Mouse (Mus musculus): ENCODE measurements around the gene Mthfs. TPM values are rescaled to one million over a fixed set of nuclear protein-coding genes. Genes with fewer than 3 reads are reported as not detected.
"Not testable (repeated sequence)": the region's sequence is repeated elsewhere in the genome, so short reads cannot be mapped to it uniquely, and the experiment has no call there.

Gene Mthfs
- 22.3 and 25.7 TPM in 2 replicates for polyA plus RNA-seq (2014; fragmentation: Nextera tagmentation; extraction: Ambion mirVana)

DNA sequence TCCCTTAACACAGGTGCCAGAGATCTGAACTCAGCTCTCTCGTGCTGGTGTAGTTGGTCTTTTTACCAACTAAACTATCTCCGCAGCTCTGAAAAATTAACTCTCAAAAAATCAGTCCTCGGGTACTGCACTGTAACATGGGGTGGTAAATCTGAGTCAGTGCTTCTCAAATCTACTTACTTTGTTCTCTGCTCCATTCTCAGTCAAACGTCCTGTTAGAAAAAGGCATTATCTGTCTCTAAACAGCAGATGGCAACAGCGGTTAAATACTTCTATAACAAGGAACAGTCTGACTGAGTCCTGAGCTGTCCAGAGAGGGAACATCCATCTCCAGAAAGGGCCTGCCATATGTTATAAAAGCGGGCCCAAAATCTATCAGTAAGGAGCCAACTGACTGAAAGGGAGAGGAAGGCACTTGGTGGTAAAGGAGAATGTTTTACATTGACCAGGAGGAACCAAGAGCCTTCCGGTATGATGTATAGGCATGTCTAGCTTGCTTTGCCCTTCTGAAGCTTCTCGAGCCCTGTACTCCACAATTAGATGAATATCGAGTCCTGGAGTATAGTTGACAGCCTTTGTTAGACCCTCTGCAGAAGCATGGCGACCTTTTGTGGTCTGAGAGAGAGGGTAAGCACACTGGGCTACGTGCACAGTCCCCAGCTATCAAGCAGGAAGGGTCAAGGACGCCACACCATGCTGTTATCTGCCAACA, at the start of gene Mthfs:
TSS of gene Mthfs (plus strand) at position 324 of the 712 bp plus-strand sequence.
- not testable (repeated sequence) for H3K9me3 ChIP-seq (ENCODE audit: control insufficient read depth, low read length); H3K4me1 ChIP-seq (ENCODE audit: control insufficient read depth, insufficient read depth, low read length); H3K36me3 ChIP-seq (ENCODE audit: control insufficient read depth, insufficient read depth, low read length); H3K27me3 ChIP-seq (replicated peaks; ENCODE audit: control insufficient read depth, insufficient read depth, low read length)
- Histone ChIP-seq H3K4me3 (ENCODE audit: low read depth, low read length) (peak within 1 kb of the TSS; percentile 36), H3K9ac (ENCODE audit: low read depth, low read length) (peak within 1 kb of the TSS; percentile 54), H3K27ac (replicated peaks; ENCODE audit: low read depth, low read length) (peak within 1 kb of the TSS; percentile 71; the same call in 1 of the 2 replicates), H3K4me2 (ENCODE audit: low read depth, low read length) (peak within 1 kb of the TSS; percentile 48)
- ATAC-seq (ENCODE audit: low read depth), result peak; percentile 78
- WGBS, result 26% methylated on average over 9 of the region's 12 CpGs
- DNase-seq (ENCODE audit: low spot score), result peak; percentile 20

DNA sequence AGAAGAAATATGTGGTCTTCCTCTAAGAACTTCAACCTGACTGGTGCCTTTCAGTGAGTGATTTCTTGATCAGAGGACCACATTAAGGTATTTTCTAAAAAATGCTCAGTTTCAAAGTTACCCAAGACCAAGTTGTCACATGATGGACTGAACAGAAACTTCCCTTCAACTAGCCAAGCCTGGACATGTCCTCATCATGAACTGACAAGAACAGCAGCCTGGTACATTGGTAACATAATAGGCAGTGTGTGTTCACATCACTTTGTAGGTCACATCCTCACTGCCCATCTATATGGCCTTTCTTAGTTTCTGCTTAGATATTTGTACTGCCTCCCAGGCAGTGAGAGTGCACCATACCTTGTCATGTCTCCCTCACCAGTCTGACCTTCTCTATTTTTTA, 37.9 kb upstream of the Mthfs start:
- not testable (repeated sequence) for H3K4me1 ChIP-seq (ENCODE audit: control insufficient read depth, insufficient read depth, low read length); ATAC-seq (ENCODE audit: low read depth)

DNA sequence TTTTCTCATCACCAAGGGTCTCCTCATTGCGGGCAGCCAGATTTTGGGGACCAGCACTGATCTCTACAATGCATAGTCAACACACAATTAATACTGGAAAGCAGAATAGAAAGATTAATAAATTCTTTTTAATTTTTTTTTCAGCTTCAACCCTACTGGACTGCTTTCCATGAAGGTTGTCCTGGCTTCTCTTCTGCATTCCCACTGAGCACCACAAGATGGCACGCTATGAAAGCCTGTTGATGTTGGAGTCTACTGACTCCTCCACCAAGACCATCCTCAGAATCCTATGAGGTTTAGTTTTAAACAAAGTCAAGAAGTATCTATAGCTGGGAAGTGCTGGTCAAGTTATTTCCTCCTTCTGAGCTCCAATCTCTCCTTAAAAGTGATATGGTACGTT, 31.6 kb upstream of the Mthfs start:
- not testable (repeated sequence) for DNase-seq (ENCODE audit: low spot score); H3K9me3 ChIP-seq (ENCODE audit: control insufficient read depth, low read length); H3K4me2 ChIP-seq (ENCODE audit: low read depth, low read length); H3K36me3 ChIP-seq (ENCODE audit: control insufficient read depth, insufficient read depth, low read length); H3K9ac ChIP-seq (ENCODE audit: low read depth, low read length); H3K27ac ChIP-seq (replicated peaks; ENCODE audit: low read depth, low read length); H3K4me3 ChIP-seq (ENCODE audit: low read depth, low read length); ATAC-seq (ENCODE audit: low read depth); H3K4me1 ChIP-seq (ENCODE audit: control insufficient read depth, insufficient read depth, low read length); H3K27me3 ChIP-seq (replicated peaks; ENCODE audit: control insufficient read depth, insufficient read depth, low read length)
- 41% methylated on average over 2 of the region's 3 CpGs for WGBS

More for the DNA sequence above, 37.9 kb upstream of the Mthfs start:
- H3K4me2 ChIP-seq (ENCODE audit: low read depth, low read length); H3K36me3 ChIP-seq (ENCODE audit: control insufficient read depth, insufficient read depth, low read length); H3K9me3 ChIP-seq (ENCODE audit: control insufficient read depth, low read length); H3K27ac ChIP-seq (replicated peaks; ENCODE audit: low read depth, low read length); H3K27me3 ChIP-seq (replicated peaks; ENCODE audit: control insufficient read depth, insufficient read depth, low read length); H3K9ac ChIP-seq (ENCODE audit: low read depth, low read length); H3K4me3 ChIP-seq (ENCODE audit: low read depth, low read length); DNase-seq (ENCODE audit: low spot score): not testable (repeated sequence)

DNA sequence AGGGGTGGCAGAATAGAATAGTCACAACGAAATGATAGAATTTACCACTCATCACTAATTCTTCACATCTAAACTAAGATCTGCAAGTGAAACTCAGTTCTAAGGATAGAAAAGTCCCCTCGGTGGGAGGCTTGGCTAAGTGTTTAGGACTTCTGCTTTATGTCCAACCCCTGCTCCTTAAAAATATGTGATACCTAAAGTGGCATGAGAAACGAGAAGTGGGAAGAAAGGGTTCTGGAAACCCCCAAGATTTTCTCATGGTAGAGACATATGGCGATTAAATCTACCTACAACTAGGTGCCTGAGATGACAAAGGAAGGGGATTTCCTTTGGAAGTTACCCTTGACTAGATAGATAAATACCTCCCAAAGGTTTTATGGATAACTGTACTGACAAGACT, 31.0 kb upstream of the Mthfs start:
- not testable (repeated sequence) for H3K9ac ChIP-seq (ENCODE audit: low read depth, low read length); H3K4me3 ChIP-seq (ENCODE audit: low read depth, low read length); H3K36me3 ChIP-seq (ENCODE audit: control insufficient read depth, insufficient read depth, low read length); DNase-seq (ENCODE audit: low spot score); H3K4me1 ChIP-seq (ENCODE audit: control insufficient read depth, insufficient read depth, low read length); ATAC-seq (ENCODE audit: low read depth); H3K27me3 ChIP-seq (replicated peaks; ENCODE audit: control insufficient read depth, insufficient read depth, low read length); H3K27ac ChIP-seq (replicated peaks; ENCODE audit: low read depth, low read length); H3K4me2 ChIP-seq (ENCODE audit: low read depth, low read length); H3K9me3 ChIP-seq (ENCODE audit: control insufficient read depth, low read length)
- 76% methylated on average over 2 of the region's 4 CpGs for WGBS

DNA sequence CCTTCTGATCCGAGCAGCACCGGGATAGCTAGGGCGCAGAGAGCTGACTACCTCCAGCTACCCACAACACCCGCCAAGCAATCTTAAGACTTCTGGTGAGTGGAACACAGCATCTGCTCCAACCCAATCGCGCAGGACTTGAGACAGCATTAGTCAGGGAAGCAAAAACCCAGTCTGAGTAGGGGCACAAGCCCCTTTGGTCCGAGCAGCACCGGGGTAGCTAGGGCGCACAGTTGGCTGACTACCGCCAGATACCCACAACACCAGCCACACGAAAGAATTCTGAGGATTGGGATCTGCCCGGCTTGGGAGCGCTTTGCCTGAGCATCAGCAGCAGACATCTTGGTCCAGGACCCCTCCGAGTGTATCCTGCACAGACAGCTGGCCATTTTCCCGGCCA, 23.5 kb upstream of the Mthfs start:
- H3K4me2 ChIP-seq (ENCODE audit: low read depth, low read length); H3K9ac ChIP-seq (ENCODE audit: low read depth, low read length); H3K4me1 ChIP-seq (ENCODE audit: control insufficient read depth, insufficient read depth, low read length); DNase-seq (ENCODE audit: low spot score); H3K9me3 ChIP-seq (ENCODE audit: control insufficient read depth, low read length); ATAC-seq (ENCODE audit: low read depth); H3K36me3 ChIP-seq (ENCODE audit: control insufficient read depth, insufficient read depth, low read length); H3K27me3 ChIP-seq (replicated peaks; ENCODE audit: control insufficient read depth, insufficient read depth, low read length); H3K27ac ChIP-seq (replicated peaks; ENCODE audit: low read depth, low read length); H3K4me3 ChIP-seq (ENCODE audit: low read depth, low read length): not testable (repeated sequence)
- 72% methylated on average over 12 of the region's 15 CpGs for WGBS

DNA sequence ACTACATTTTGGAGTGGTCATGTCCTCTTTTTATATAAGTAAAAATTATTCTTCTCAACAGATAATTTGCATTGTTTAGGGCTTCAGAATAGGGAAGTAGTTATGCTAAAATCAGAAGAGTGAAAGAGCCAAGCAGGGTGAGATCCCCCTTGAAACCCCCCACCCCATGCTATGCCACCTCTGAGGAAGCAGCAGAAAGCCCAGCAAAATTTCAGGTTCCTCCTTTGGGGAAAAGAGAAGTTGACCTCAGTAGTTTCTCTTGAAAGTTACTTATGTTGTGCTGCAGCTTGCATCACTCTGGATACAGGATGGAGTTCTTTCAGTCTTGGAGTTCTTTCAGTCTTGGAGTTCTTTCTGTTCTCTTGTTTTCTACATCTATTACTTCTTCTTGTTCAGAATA, 15.0 kb upstream of the Mthfs start:
- DNase-seq (ENCODE audit: low spot score); H3K27me3 ChIP-seq (replicated peaks; ENCODE audit: control insufficient read depth, insufficient read depth, low read length); H3K4me3 ChIP-seq (ENCODE audit: low read depth, low read length); H3K27ac ChIP-seq (replicated peaks; ENCODE audit: low read depth, low read length); H3K36me3 ChIP-seq (ENCODE audit: control insufficient read depth, insufficient read depth, low read length); H3K4me2 ChIP-seq (ENCODE audit: low read depth, low read length); H3K9me3 ChIP-seq (ENCODE audit: control insufficient read depth, low read length); ATAC-seq (ENCODE audit: low read depth); H3K4me1 ChIP-seq (ENCODE audit: control insufficient read depth, insufficient read depth, low read length); H3K9ac ChIP-seq (ENCODE audit: low read depth, low read length): not testable (repeated sequence)

DNA sequence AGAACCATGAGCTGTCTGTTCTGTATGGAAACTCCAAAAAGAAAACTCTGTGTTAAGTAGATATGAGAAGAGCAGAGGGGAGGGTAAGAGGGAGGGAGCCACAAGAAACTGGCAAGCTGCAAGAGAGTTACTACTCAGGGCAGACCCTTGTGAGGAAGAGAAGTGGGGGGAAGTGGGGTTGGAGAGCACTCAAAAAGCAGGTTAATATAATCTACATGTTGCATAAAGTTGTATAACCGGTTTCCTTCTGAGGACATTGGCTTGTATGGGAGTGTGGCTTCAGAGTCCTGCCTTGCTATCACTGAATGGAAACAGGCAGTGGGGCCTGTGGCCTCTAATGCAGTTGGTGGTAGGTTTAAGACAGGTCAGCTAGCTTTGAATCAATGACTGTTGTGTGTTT, 13.0 kb upstream of the Mthfs start:
- ATAC-seq (ENCODE audit: low read depth); H3K4me2 ChIP-seq (ENCODE audit: low read depth, low read length); H3K9ac ChIP-seq (ENCODE audit: low read depth, low read length); H3K27me3 ChIP-seq (replicated peaks; ENCODE audit: control insufficient read depth, insufficient read depth, low read length); H3K27ac ChIP-seq (replicated peaks; ENCODE audit: low read depth, low read length); H3K4me1 ChIP-seq (ENCODE audit: control insufficient read depth, insufficient read depth, low read length); H3K9me3 ChIP-seq (ENCODE audit: control insufficient read depth, low read length); H3K36me3 ChIP-seq (ENCODE audit: control insufficient read depth, insufficient read depth, low read length); H3K4me3 ChIP-seq (ENCODE audit: low read depth, low read length); DNase-seq (ENCODE audit: low spot score): not testable (repeated sequence)
- WGBS, result 43% methylated on average over 1 of the region's 1 CpGs

DNA sequence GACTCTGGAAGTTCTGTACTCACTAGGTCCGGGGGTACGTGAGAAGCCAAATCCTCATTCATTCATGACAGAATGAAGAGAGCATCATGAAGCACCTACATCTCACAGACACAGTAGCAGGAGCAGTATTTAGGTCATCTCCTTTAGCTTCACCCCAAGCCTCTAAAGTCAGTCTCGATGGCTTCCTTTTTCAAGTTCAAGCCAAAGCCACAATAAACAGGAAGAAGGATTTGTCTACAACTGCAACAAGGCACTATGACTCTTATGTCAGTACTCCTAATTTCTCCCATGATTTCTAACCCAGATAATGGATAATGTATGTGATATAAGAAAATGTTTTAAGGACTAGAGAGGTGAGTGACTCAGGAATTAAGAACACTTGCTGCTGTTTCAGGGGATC, 12.1 kb upstream of the Mthfs start:
- not testable (repeated sequence) for DNase-seq (ENCODE audit: low spot score)

DNA sequence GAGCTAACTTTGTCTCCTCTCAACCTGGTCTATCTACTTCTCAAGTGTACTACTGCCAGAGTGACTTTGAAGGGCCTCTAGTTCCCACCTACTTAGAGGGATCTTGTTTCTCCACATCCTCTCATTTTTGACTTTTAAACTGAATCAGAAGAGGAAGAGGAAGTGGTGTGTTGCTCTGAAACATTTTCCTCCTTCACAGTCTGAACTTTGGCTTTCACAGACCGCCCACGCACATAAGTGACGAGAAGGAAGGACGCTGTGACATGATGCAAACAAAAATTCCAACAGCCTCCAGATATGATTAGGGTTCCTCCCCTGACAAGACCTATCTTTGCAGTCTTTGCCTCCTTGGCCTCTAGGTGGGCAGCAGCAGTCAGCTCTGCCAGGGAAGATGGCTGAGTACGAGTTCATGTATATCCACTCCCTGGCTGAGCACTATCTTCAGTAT, 11.5 kb upstream of the Mthfs start, which contains the start of the genes Bcl2a1b and Gm29094:
TSS of gene Bcl2a1b (plus strand) at position 241 of the 448 bp plus-strand sequence.
TSS of gene Gm29094 (plus strand) at position 411 of the 448 bp plus-strand sequence.
- not testable (repeated sequence) for H3K4me3 ChIP-seq (ENCODE audit: low read depth, low read length); H3K4me1 ChIP-seq (ENCODE audit: control insufficient read depth, insufficient read depth, low read length); ATAC-seq (ENCODE audit: low read depth); H3K9me3 ChIP-seq (ENCODE audit: control insufficient read depth, low read length); DNase-seq (ENCODE audit: low spot score); H3K27ac ChIP-seq (replicated peaks; ENCODE audit: low read depth, low read length); H3K27me3 ChIP-seq (replicated peaks; ENCODE audit: control insufficient read depth, insufficient read depth, low read length); H3K4me2 ChIP-seq (ENCODE audit: low read depth, low read length); H3K9ac ChIP-seq (ENCODE audit: low read depth, low read length); H3K36me3 ChIP-seq (ENCODE audit: control insufficient read depth, insufficient read depth, low read length)
- WGBS, result 92% methylated on average over 5 of the region's 5 CpGs

More for the DNA sequence above, 12.1 kb upstream of the Mthfs start:
- not testable (repeated sequence) for H3K4me3 ChIP-seq (ENCODE audit: low read depth, low read length); ATAC-seq (ENCODE audit: low read depth); H3K4me2 ChIP-seq (ENCODE audit: low read depth, low read length); H3K27me3 ChIP-seq (replicated peaks; ENCODE audit: control insufficient read depth, insufficient read depth, low read length); H3K9me3 ChIP-seq (ENCODE audit: control insufficient read depth, low read length); H3K9ac ChIP-seq (ENCODE audit: low read depth, low read length); H3K27ac ChIP-seq (replicated peaks; ENCODE audit: low read depth, low read length); H3K4me1 ChIP-seq (ENCODE audit: control insufficient read depth, insufficient read depth, low read length); H3K36me3 ChIP-seq (ENCODE audit: control insufficient read depth, insufficient read depth, low read length)
- 90% methylated on average over 3 of the region's 3 CpGs for WGBS

All from embryonic facial prominence, embryonic 14.5 days (tissue).